Mouse (Mus musculus) gastrocnemius, postnatal 36 days (tissue): ENCODE measurements around the gene Cct3. TPM values are rescaled to one million over a fixed set of nuclear protein-coding genes. Genes with fewer than 3 reads are reported as not detected.
"Not testable (repeated sequence)": the region's sequence is repeated elsewhere in the genome, so short reads cannot be mapped to it uniquely, and the experiment has no call there.

Experiments
- DNase-seq, 2 experiments: peaks; one replicate each; pipeline ENCODE4 v3.0.0; 2022
- intact Hi-C: fragments of 180-260 bp; cut with DNase I; formaldehyde crosslinking; loops from one replicate; pipeline ENCODE4 v1.15.1; 2025
- total RNA-seq, 2 experiments: library from RNA; stranded (reverse); gene quantifications; 2 replicates each; pipeline ENCODE4 v1.2.3; 2021

Gene Cct3
- total RNA-seq, 2 experiments from 2014 or later = 85.5 to 97.0 TPM

- DNase-seq = no peak
- intact Hi-C loops = no loop called here
Observed at GRCm38 (mm10) chr3:88354396-88355165, 57.7 kb downstream of the Cct3 start.

- DNase-seq = no peak
- intact Hi-C loops = no loop called here
Observed at GRCm38 (mm10) chr3:88359584-88359983, 62.7 kb downstream of the Cct3 start.

GRCm38 (mm10) chr3:88359989-88360388 lies 63.1 kb downstream of the Cct3 start:
- intact Hi-C loops = no loop called here
- DNase-seq = no peak

GRCm38 (mm10) chr3:88361096-88361495 lies 64.2 kb downstream of the Cct3 start:
- DNase-seq = no peak
- intact Hi-C loops = no loop called here

DNA sequence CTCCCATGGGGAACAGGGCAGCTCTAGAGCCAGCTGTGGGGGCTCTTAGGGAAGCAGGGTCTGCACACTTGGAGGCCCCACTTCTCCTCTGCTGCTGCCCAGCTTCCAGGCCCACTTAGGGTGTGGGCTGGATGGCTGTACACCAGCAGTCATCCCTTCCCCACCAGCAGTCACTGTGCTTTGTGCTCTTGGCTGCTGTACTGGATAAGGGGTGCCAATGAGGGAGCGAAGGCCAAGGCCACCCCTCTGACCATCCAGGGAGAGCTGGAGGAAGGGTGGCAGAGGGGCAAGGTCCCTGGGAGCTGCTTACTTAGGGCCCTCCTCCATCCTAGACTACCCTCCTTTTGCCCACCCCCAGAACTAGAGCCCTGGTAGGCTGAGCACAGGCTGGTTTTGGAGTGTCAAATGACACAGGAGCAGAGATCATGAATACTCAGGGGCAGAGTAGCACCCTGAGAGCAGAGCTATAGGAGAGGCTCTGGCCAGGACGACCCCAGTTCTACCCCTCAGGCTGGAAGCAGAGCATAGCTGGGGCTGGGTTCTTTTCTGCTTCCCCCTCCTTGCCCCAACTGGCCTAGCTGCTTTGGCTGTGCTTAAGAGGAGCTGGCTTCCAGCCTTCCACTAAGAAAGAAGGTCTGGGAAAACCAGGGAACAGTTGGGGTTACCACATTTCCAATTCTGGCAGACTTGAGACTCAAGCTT lies 64.8 kb downstream of the Cct3 start:
- intact Hi-C loops = no loop called here
- no peak for DNase-seq

GRCm38 (mm10) chr3:88363700-88364099 lies 66.8 kb downstream of the Cct3 start:
- intact Hi-C loops = no loop called here
- DNase-seq = no peak

GRCm38 (mm10) chr3:88364337-88364736 lies 67.4 kb downstream of the Cct3 start, which contains the start of gene Paqr6:
Gene Paqr6, plus strand, starts transcription at chr3:88364584.
- peak in 1 of 2 experiments; percentile 53 for DNase-seq

GRCm38 (mm10) chr3:88365705-88366361 lies 68.9 kb downstream of the Cct3 start:
- intact Hi-C loops = no loop called here
- DNase-seq = no peak

More at GRCm38 (mm10) chr3:88364337-88364736, 67.4 kb downstream of the Cct3 start, which contains the start of gene Paqr6:
- intact Hi-C loops = no loop called here

DNA sequence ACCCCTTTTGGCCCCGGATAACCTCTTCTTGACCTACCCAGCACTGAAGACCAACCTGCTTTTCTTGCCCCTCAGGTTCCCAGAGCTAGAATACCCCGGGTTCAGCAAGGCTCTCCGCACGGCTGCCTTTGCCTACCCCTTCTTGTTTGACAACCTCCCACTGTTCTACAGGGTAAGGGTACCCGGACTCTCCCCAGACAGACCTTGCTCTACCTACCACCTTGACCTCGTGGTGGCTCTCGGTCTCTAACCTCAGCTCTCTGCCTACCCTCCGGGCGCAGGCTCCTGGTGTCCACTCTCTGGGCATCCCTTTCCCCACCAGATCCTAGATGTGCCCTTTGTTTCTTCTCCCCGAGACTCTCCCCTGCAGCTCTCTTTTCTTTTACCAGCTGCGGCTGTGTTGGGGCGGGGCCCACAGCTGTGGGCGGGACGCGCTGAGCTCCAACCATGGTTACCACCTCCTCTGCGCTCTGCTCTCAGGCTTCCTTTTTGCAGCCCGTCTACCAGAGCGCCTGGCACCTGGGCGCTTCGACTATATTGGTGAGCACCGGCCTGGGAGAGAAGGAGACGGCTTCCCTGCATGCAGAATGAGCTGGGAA lies 70.0 kb downstream of the Cct3 start:
- DNase-seq, intact Hi-C loops: not testable (repeated sequence)

GRCm38 (mm10) chr3:88367517-88367916 lies 70.6 kb downstream of the Cct3 start:
- intact Hi-C loops, DNase-seq: not testable (repeated sequence)

GRCm38 (mm10) chr3:88368511-88368910 lies 71.6 kb downstream of the Cct3 start:
- intact Hi-C loops = not testable (repeated sequence)
- peak in 1 of 2 experiments; percentile 34 for DNase-seq

Other genes with a start within 250 kb of the Cct3 start
- 10 to 100 TPM; 36.3 to 37.9 TPM for gene Naxe, start 238.6 kb upstream of the Cct3 start, total RNA-seq
- gene Ttc24, start 218.8 kb upstream of the Cct3 start, total RNA-seq = not detected
- under 1 TPM; 0.64 TPM for gene Iqgap3, start 215.1 kb upstream of the Cct3 start, total RNA-seq
- gene Mef2d, start 154.7 kb upstream of the Cct3 start, total RNA-seq = 100 to 1,000 TPM; 156 to 174 TPM
- gene Rhbg, start 42.4 kb upstream of the Cct3 start, total RNA-seq = not detected
- gene Gm38392, start 9.9 kb upstream of the Cct3 start, total RNA-seq = under 1 TPM; 0.35 to 0.51 TPM
- 1 to 10 TPM; 4.2 to 5.3 TPM for gene Tsacc, start 117 bp upstream of the Cct3 start, total RNA-seq
- gene Glmp, start 27.9 kb downstream of the Cct3 start, total RNA-seq = 10 to 100 TPM; 34.5 to 45.4 TPM
- 1 to 10 TPM; 2.0 to 2.4 TPM for gene Tmem79, start 39.0 kb downstream of the Cct3 start, total RNA-seq
- 10 to 100 TPM; 34.8 to 35.8 TPM for gene Smg5, start 39.1 kb downstream of the Cct3 start, total RNA-seq
- under 1 TPM; 0.26 to 0.42 TPM for gene Paqr6, start 67.5 kb downstream of the Cct3 start, total RNA-seq
- not detected for gene Bglap3, start 75.6 kb downstream of the Cct3 start, total RNA-seq
- gene Bglap2, start 81.6 kb downstream of the Cct3 start, total RNA-seq = not detected
- gene Bglap, start 87.3 kb downstream of the Cct3 start, total RNA-seq = not detected
- 10 to 100 TPM; 15.1 to 20.3 TPM for gene Pmf1, start 113.2 kb downstream of the Cct3 start, total RNA-seq
- 10 to 100 TPM; 13.0 to 15.6 TPM for gene Slc25a44, start 128.0 kb downstream of the Cct3 start, total RNA-seq
- 1 to 10 TPM; 1.2 to 1.4 TPM for gene Sema4a, start 164.1 kb downstream of the Cct3 start, total RNA-seq
- gene Lmna, start 212.8 kb downstream of the Cct3 start, total RNA-seq = 10 to 100 TPM; 75.3 to 79.8 TPM
- gene Mex3a, start 235.3 kb downstream of the Cct3 start, total RNA-seq = under 1 TPM; 0.17 to 0.33 TPM